Mouse (Mus musculus): ENCODE measurements around the gene Afdn. TPM values are rescaled to one million over a fixed set of nuclear protein-coding genes. Genes with fewer than 3 reads are reported as not detected.
"Not testable (repeated sequence)": the region's sequence is repeated elsewhere in the genome, so short reads cannot be mapped to it uniquely, and the experiment has no call there.

Gene Afdn
- total RNA-seq, 2 experiments from 2014 or later: 18.3 to 30.2 TPM

DNA sequence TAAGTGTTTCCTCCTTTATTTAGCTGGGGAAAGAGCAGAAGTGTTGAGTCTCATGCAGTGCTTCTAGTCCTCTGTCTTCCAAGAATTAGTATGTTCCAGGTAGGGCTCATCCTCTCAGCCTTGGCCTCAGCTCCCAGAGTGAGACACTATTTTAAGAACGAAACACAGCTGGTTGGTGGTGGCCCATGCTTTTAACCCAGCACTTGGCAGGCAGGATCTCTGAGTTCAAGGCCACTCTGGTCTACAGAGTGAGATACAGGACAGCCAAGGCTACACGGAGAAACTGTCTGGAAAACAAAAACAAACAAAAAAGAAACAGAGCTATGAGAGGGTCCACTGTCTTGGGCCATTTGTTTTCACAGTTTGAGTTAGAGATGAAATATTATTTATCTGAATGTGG, 17.3 kb downstream of the Afdn start:
- no peak for DNase-seq (ENCODE audit: low spot score)

DNA sequence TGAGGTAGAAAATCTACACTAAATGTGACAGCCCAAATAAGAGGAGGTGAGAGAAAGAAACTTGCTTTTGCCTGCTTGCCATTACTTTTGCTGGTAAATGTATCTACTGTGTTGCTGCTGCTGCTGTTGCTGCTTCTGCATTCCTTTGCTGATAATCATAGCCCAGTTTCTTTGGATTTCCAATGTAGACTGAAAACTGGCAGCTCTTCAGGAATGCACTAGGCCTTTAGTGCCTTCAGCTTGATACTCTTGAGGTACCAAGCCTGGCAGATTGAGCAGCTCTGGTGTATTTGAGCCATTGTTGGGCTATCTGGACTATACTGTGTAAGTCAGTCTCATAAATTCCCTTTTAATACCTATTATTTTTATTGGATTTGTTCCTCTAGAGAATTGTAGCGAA, 18.5 kb downstream of the Afdn start:
- no peak for DNase-seq (ENCODE audit: low spot score)

DNA sequence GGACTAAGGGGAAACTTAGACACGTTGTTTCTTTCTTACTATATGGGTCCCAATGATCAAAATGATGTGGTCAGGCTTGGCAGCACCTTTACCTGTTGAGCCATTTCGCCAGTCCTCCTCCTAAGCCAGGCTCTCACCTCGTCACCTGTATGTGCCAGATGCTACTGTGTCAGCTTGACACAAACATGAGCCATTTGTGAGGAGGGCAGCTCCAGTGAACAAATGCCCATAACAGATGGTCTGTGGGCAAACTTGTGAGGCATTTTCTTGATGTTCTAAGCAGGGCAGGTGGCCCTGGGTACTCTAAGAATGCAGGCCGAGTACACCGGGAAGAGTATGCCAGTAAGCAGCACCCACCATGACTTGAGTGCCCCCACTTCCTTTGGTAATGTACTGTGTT, 21.6 kb downstream of the Afdn start:
- DNase-seq (ENCODE audit: low spot score): no peak

DNA sequence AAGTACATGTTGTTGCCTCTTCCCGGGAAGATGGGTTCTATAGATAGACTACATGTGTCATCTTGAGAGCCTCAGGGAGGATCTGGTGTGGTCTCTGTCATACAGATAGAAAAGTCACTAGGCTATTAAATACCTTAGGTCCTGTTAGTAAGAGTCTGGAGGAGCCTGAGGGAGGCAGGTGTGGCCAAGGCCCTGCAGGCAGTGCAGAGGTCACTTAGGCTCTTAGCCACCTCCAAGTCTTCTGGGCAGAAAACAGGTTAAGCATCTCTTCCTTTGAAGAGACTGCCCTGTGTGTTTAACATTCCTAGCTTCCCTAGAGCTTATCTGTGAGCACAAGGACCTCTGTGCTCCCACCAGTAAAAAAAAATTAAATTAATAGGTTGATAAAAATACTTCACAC, 23.1 kb downstream of the Afdn start:
- no peak for DNase-seq (ENCODE audit: low spot score)

DNA sequence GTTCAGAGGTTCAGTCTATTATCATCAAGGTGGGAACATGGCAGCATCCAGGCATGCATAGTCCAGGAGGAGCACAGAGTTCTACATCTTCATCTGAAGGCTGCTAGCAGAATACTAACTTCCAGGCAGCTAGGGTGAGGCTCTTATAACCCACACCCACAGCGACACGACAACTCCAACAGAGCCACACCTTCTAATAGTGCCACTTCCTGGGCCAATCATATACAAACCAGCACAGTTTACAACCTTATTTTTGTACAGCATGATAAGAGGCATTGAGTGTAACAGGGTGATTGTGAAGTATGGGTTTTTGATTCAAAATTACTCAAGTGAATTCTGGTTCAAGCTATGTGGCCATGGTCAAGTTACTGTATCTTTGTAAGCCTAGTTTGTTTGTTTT, 29.7 kb downstream of the Afdn start:
- DNase-seq (ENCODE audit: low spot score): not testable (repeated sequence)

GRCm38 (mm10) chr17:13797691-13798090, 37.4 kb downstream of the Afdn start:
- no peak for DNase-seq (ENCODE audit: low spot score)

GRCm38 (mm10) chr17:13802836-13803408, 42.6 kb downstream of the Afdn start:
- no peak for DNase-seq (ENCODE audit: low spot score)

DNA sequence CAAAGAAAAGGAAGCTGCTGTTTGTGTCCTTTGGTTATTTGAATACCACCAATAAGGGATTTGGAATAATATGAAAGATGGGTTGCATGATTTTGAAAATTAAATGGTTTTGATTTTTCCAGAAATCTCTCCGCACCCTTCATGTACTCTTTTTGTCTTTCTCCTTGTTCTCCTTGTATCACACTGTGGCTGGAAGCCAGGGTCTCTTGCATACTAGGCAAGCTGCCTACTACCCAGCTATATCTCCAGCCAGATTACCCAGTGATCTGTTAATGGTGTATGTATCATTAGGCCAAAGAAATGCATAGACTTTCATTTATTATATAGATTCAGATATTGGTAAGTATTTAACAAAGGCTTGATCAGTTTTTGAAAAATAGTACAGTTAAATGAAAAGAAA, 45.7 kb downstream of the Afdn start:
- DNase-seq (ENCODE audit: low spot score): no peak

DNA sequence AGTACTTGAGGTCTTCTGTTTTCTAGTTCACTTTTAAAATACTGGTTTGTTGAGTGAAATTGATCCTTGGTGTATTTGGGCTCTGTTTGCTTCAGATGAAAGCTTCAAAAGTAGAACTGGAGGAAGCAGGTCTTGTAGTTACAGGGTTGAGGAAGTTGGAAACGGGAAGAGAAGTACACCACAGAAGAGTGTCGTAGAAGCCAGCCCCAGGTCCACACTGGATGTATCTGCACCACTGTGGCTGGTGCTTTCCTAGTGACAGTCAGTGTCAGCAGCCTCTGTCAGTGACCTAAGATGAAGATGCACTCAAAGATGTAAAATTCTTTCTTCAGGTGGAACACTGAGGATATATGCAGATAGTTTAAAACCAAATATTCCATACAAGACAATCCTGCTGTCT, 57.5 kb downstream of the Afdn start:
- DNase-seq (ENCODE audit: low spot score): no peak

- DNase-seq (ENCODE audit: low spot score): no peak
These were observed 59.0 kb downstream of the Afdn start for GRCm38 (mm10) chr17:13819342-13819741.

DNA sequence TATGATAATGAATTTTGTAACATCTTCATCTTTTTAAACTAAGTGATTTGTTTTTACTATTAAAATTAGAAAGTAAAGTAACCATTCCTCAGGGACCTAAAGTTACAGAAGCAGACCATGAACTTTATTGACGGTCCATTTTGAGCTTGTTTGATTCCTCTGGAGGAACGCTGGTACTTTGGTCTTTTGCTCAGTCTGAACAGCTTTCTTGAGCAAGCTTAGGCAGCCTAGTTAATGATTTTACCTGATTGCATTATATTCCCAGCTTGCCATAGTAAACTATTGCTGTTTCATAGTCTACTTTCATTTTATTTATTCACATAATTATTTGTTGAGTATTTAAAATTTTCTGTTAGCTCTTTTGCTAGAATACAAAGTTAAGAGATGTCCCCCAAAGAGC, 60.3 kb downstream of the Afdn start:
- DNase-seq (ENCODE audit: low spot score): no peak

GRCm38 (mm10) chr17:13825421-13825820, 65.1 kb downstream of the Afdn start:
- DNase-seq (ENCODE audit: low spot score): no peak

GRCm38 (mm10) chr17:13830234-13830633, 69.9 kb downstream of the Afdn start:
- no peak for DNase-seq (ENCODE audit: low spot score)

DNA sequence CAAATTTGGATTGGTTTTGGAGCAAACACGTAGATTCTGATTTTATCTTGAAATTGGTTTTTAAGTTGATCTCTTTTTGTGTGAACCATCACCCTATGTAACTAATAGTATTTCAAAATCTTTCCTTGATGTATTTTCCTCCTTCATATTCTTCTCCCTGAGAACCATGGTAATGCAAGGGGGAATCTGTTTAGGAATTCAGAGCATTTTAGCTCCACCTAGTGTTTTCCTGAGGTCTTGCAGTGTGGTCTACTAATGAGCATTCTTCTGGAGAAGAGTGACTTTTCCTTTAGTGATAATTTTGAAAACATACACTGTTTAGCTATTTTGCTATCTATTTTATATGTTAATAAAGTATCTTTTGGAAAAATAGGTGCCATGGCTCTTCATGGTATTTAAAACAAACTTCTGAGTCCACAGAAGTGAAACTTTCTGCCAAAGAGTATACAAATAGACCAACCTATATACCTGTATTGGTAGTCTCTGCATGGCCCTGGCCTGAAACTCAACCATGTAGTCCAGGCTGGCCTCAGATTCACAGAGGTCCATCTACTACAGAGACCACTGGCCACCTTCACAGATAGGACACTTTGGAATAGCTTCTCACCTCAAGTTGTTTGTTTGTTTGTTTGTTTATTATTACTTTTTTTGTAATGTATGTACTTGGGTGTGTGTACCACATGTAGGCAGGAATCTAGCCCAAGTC, 70.5 kb downstream of the Afdn start:
- DNase-seq (ENCODE audit: low spot score): peak; percentile 59

DNA sequence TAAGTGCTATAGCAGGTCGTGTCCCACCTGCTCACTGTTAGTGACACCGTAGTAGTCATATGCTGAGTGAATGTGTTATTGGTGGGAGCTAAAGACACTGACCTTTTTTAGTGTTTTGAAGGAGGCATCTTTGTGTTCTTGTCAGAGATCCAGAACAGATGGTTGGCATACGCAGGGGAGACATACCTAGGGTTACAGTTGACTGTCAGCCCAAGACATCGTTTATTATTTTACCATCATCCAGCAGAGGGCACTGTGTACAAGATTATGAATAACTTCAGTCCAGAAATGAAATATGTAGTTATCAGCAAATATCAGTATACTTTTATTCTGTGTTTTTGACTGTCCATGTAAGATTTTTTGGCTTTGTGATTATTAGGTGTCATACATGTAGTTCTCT, 75.5 kb downstream of the Afdn start:
- DNase-seq (ENCODE audit: low spot score): peak; percentile 54

DNA sequence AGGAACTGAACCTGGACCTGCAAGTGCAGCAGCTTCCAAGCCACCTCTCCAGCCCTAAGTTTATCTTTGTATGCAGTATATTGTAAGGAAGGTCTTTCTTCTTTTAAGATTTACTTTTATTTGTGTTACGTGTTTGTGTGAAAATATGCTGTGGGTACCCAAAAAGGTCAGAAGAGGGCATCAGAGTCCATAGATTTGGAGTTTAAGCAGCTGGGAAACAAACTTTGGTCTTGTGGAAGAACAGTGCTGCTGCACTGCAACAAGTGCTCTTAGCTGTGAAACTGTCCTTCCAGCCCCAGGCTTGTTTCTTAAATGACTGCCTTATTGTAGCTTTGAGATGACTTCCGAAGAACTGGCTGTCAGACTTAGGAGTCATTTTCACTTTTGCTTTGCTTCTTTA, 89.8 kb downstream of the Afdn start:
- DNase-seq (ENCODE audit: low spot score): peak; percentile 20

- not testable (repeated sequence) for DNase-seq (ENCODE audit: low spot score)
These were observed 93.5 kb downstream of the Afdn start for GRCm38 (mm10) chr17:13853883-13854282.

DNA sequence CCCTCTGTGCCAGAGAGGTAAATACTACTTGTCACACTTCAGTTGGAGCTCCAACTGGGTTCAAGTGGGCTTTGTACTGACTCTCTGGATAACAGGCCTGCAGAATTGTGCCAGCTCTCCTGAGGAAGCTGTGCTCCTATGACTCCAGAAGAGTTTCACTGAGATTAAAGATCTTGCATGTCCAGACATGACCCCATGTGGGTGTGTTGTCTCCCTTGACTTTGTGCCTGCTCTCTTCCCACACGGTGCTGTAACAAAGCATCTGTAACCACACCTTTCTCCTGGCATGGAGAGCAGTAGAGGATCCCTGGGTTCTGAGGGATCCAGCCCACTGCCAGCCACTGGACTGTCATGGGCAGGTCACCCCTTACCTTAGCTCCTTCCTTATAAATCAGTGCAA, 95.1 kb downstream of the Afdn start:
- DNase-seq (ENCODE audit: low spot score): no peak

DNA sequence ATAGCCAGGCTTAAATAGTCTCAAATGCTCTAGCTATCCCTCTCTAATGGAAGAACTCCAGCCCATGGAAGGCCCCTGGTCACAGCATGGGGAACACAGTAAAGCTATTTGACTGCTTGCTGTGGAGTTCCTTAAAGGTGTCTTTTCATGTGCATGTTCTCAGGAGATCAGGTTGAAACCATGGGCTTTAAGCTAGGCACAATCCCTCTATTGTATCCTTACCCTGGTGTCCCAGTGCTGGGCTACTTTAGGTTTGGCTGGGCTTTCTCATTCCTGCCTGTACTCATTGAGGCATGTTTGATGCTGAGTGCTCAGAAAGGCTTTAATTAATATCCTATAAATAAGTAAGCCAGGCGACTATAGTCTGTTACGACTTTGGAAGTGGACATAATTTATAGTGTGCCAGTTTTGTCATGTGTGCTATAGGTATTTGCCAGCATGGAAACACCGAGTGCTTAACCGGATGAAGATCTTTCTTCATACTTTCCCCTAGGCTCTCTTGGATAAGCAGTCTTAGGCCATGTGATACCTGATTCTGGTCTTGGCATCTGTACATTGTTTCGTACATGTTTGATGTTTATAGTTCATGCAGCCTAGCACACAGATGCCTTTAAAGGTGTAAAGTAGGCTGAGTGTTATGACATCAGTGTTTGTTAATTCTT, 96.2 kb downstream of the Afdn start:
- DNase-seq (ENCODE audit: low spot score): no peak

DNA sequence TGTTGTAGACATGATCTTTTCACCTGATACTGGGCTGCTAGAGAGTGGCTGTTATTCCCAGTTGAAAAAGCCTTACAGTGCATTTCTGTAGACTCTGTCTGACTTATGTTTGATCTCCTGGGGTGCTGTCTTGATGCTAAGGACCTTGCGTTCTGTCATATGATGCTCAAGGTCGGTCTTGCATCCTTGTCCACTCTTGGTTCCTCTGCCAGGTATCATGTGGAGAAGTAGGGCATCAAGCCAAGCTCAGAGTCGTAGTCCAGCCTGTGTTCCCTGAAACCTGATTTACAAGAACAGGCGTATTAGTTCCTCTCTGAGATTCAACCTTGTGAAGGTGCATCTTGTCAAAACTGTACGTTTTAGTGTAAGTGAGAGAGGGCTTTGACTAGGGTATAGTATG, 105.0 kb downstream of the Afdn start:
- peak; percentile 17 for DNase-seq (ENCODE audit: low spot score)

GRCm38 (mm10) chr17:13866951-13867351, 106.6 kb downstream of the Afdn start:
- no peak for DNase-seq (ENCODE audit: low spot score)

DNA sequence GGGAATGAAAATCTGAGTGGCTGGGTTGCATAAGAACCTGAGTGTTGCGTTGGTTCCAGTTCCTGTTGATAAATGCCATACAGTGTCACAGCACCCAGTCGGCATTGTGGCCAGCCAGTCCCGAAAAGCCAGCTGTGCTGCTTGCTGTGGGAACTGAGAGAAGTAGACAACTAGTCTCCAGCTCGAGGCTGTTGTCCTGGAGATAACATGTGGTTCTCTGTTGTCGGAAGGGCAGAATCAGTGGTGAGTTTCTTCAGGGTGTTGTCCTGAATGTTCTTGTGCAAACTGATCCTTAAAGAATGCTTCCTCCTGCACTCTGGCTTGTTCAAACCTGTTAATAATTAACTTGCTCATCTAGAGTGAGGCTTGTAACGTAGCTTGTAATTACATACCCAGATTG, 107.1 kb downstream of the Afdn start:
- DNase-seq (ENCODE audit: low spot score): peak; percentile 37

DNA sequence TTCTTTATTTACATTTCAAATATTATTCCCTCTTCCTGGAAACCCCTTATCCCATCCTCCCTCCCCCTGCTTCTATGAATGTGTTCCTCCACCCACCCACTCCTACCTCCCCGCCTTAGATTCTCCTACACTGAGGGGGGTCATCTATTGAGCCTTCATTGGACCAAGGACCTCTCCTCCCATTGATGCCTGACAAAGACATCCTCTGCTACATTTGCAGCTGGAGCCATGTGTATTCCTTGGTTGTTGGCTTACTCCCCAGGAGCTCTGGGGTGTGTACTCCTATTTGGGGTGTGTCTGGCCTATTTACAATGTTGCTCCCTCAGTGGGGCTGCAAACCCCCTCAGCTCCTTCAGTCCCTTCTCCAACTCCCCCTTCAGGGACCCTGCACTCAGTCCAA, 109.9 kb downstream of the Afdn start:
- DNase-seq (ENCODE audit: low spot score): no peak

Data from gastrocnemius, adult 18-20 months (tissue).